In the genomic region with DNA sequence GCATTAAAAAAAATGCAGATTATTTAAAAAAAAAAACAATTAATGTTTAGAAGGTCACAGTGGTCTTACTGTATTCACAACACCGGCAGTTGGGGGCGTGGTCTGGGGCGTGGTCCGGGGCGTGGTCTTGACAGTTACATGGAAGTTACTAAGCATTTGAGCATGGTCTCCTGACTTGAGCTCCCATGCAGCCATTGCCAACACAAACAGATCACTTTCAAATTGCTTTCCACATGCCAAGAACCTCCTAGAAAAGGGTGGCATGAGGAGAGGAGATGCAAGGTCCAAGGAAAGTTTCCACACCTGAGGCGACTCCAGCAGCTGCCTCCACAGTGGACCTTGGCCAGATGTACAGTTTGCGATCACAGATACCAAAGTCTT, we compare ENCODE assay signal across 7 mouse cellular contexts. TPM values are rescaled to one million over a fixed set of nuclear protein-coding genes. Genes with fewer than 3 reads are reported as not detected.
DNase-seq lines count a peak whose midpoint lies in the region; ATAC-seq and TF ChIP-seq lines count a peak whose summit lies in the region.

No protein-coding gene starts in this region.

- H3K36me3 ChIP-seq in midbrain, embryonic 14.5 days (ENCODE audit: control insufficient read depth, insufficient read depth, low read length): no peaks in the 10 kb centered on the region
- H3K36me3 ChIP-seq in midbrain, embryonic 11.5 days (ENCODE audit: control insufficient read depth, insufficient read depth, low read length): no peaks in the 10 kb centered on the region
- H3K36me3 ChIP-seq in stomach, postnatal 0 days (ENCODE audit: control insufficient read depth, insufficient read depth, low read length): no peaks in the 10 kb centered on the region

- no peak for ATAC-seq in midbrain, embryonic 14.5 days (ENCODE audit: low FRiP score, low TSS enrichment)
- no peak for ATAC-seq in midbrain, embryonic 11.5 days (ENCODE audit: low FRiP score)
- ATAC-seq in stomach, postnatal 0 days (ENCODE audit: low FRiP score, low TSS enrichment): no peak

- peak overlapping the region; percentile 30 for H3K4me2 ChIP-seq in midbrain, embryonic 14.5 days (ENCODE audit: low read length)
- H3K4me2 ChIP-seq in midbrain, embryonic 11.5 days: no peak overlapping the region
- H3K4me2 ChIP-seq in stomach, postnatal 0 days (replicated peaks; ENCODE audit: low read depth): no peak overlapping the region

- H3K9me3 ChIP-seq in midbrain, embryonic 14.5 days (ENCODE audit: control insufficient read depth, low read length): no peaks in the 10 kb centered on the region
- no peaks in the 10 kb centered on the region for H3K9me3 ChIP-seq in midbrain, embryonic 11.5 days (ENCODE audit: control insufficient read depth, low read length)
- no peaks in the 10 kb centered on the region for H3K9me3 ChIP-seq in stomach, postnatal 0 days (ENCODE audit: control insufficient read depth, low read length)

- no peak overlapping the region for H3K9ac ChIP-seq in midbrain, embryonic 14.5 days (replicated peaks; ENCODE audit: low read length)
- H3K9ac ChIP-seq in midbrain, embryonic 11.5 days (ENCODE audit: low read length): no peak overlapping the region
- H3K9ac ChIP-seq in stomach, postnatal 0 days (ENCODE audit: low read length): no peak overlapping the region

- TF ChIP-seq EP300 in stomach, postnatal 0 days (optimal IDR thresholded peaks at IDR 0.05): no peak

- H3K4me3 ChIP-seq in midbrain, embryonic 14.5 days (replicated peaks; ENCODE audit: low read depth, low read length): no peak overlapping the region
- no peak overlapping the region for H3K4me3 ChIP-seq in midbrain, embryonic 11.5 days (ENCODE audit: low read depth, low read length)
- no peak overlapping the region for H3K4me3 ChIP-seq in stomach, postnatal 0 days (ENCODE audit: low read depth, low read length)
- no peak overlapping the region for H3K4me3 ChIP-seq in left cerebral cortex, adult 2 months

- no peak for TF ChIP-seq CTCF in stomach, postnatal 0 days (IDR thresholded peaks at IDR 0.05; ENCODE audit: low read depth)
- TF ChIP-seq CTCF in left cerebral cortex, adult 2 months (IDR thresholded peaks at IDR 0.05): no peak

- DNase-seq in midbrain, embryonic 14.5 days: peak; percentile 55
- no peak for DNase-seq in midbrain, embryonic 11.5 days (ENCODE audit: low spot score, missing footprints)
- DNase-seq in c-Kit-positive CD71-positive TER-119-negative erythroid progenitor cells, embryonic 14.5 days (ENCODE audit: low read depth): peak; percentile 46
- DNase-seq in kidney, adult 8-10 months: peak; percentile 53 to 63
- DNase-seq in stomach, postnatal 0 days (ENCODE audit: low spot score): peak; percentile 41
- no peak for DNase-seq in left cerebral cortex, adult 2 months (ENCODE audit: extremely low spot score in 1 of 2, low spot score in 2 of 2)
- no peak for DNase-seq in layer of hippocampus, adult 11-12 months (ENCODE audit: low spot score)

- peaks cover 14% of the 10 kb centered on the region for H3K4me1 ChIP-seq in midbrain, embryonic 14.5 days (ENCODE audit: control insufficient read depth, insufficient read depth, low read length)
- peaks cover 4% of the 10 kb centered on the region for H3K4me1 ChIP-seq in midbrain, embryonic 11.5 days (ENCODE audit: control insufficient read depth, insufficient read depth, low read length)
- no peaks in the 10 kb centered on the region for H3K4me1 ChIP-seq in stomach, postnatal 0 days (replicated peaks; ENCODE audit: control insufficient read depth, insufficient read depth)

- 35% methylated on average over 7 of the region's 7 CpGs for WGBS in midbrain, embryonic 14.5 days
- whole genome bisulfite sequencing in midbrain, embryonic 11.5 days: 30% methylated on average over 7 of the region's 7 CpGs
- WGBS in stomach, postnatal 0 days: 26% methylated on average over 7 of the region's 7 CpGs

- H3K27ac ChIP-seq in midbrain, embryonic 14.5 days (replicated peaks; ENCODE audit: low read depth, low read length): no peak overlapping the region
- no peak overlapping the region for H3K27ac ChIP-seq in midbrain, embryonic 11.5 days (ENCODE audit: low read depth, low read length)
- H3K27ac ChIP-seq in stomach, postnatal 0 days (replicated peaks): no peak overlapping the region
- H3K27ac ChIP-seq in left cerebral cortex, adult 2 months: no peak overlapping the region

- intact Hi-C loops in left cerebral cortex, adult 2 months (cut with DNase I): no loop called here

- H3K27me3 ChIP-seq in midbrain, embryonic 14.5 days (ENCODE audit: control insufficient read depth, insufficient read depth, low read length): no peaks in the 10 kb centered on the region
- no peaks in the 10 kb centered on the region for H3K27me3 ChIP-seq in midbrain, embryonic 11.5 days (ENCODE audit: control insufficient read depth, insufficient read depth, low read length)
- no peaks in the 10 kb centered on the region for H3K27me3 ChIP-seq in stomach, postnatal 0 days (ENCODE audit: control insufficient read depth, insufficient read depth, low read length)

RNA-seq across cellular contexts. Expression of gene Ldhal6b, which starts 40.6 kb away (rescaled TPM):
- not detected in 2 replicates for polyA plus RNA-seq in midbrain, embryonic 14.5 days (2014; fragmentation: Nextera tagmentation; extraction: Ambion mirVana)
- polyA plus RNA-seq in midbrain, embryonic 11.5 days (2014; fragmentation: Nextera tagmentation; extraction: Ambion mirVana): not detected in 2 replicates
- 0.06 TPM in 1 of 2 replicates, not detected in the other for polyA plus RNA-seq in stomach, postnatal 0 days (2015; fragmentation: Nextera tagmentation; extraction: Ambion mirVana)
- 1 to 10 TPM in 1 of 2 experiments, under 1 TPM in 1; 0.38 to 1.8 TPM for total RNA-seq in left cerebral cortex, adult 2 months (2021)

Comparison
In these comparisons a context has a peak if more than half of its experiments do, and no peak if none do; other contexts are left out.
1. DNase-seq: peak in midbrain, embryonic 14.5 days (single experiment), c-Kit-positive CD71-positive TER-119-negative erythroid progenitor cells, embryonic 14.5 days (single experiment), kidney, adult 8-10 months (2 of 2) and stomach, postnatal 0 days (single experiment); none in midbrain, embryonic 11.5 days (single experiment), left cerebral cortex, adult 2 months (0 of 2) and layer of hippocampus, adult 11-12 months (single experiment).